Mouse (Mus musculus) embryonic facial prominence, embryonic 13.5 days (tissue): Measurements from ENCODE around the gene Ccdc88b. TPM values are rescaled to one million over a fixed set of nuclear protein-coding genes. Genes with fewer than 3 reads are reported as not detected.

Experiments used
- ATAC-seq: fragments of 200-750 bp; cut with Nextera tagmentation; 2 replicates; pipeline ENCODE4 v1.8.0; 2017; ENCODE audit warnings: low read depth; ENCODE audit not compliant: insufficient number of reproducible peaks, insufficient read depth, low FRiP score, low TSS enrichment
- H3K27ac ChIP-seq: fragments of 300-500 bp; sonication (generic); 2 replicates; pipeline ENCODE4 v1.5.1; 2015; ENCODE audit warnings: moderate library complexity, mild to moderate bottlenecking, inconsistent platforms
- H3K27me3 ChIP-seq: fragments of 300-500 bp; sonication (generic); 2 replicates; pipeline ENCODE4 v1.6.1; 2015; ENCODE audit warnings: mild to moderate bottlenecking, inconsistent platforms
- H3K36me3 ChIP-seq: fragments of 300-500 bp; sonication (generic); 2 replicates; pipeline ENCODE4 v1.6.1; 2015; ENCODE audit warnings: mild to moderate bottlenecking, inconsistent platforms
- H3K4me1 ChIP-seq: fragments of 300-500 bp; sonication (generic); 2 replicates; pipeline ENCODE4 v1.6.1; 2015; ENCODE audit warnings: inconsistent platforms
- H3K4me2 ChIP-seq: fragments of 300-500 bp; sonication (generic); 2 replicates; pipeline ENCODE4 v1.6.1; 2015; ENCODE audit warnings: moderate library complexity, mild to moderate bottlenecking, inconsistent platforms
- H3K4me3 ChIP-seq: fragments of 300-500 bp; sonication (generic); 2 replicates; pipeline ENCODE4 v1.5.1; 2015; ENCODE audit warnings: mild to moderate bottlenecking, inconsistent platforms
- H3K9ac ChIP-seq: fragments of 300-500 bp; sonication (generic); 2 replicates; pipeline ENCODE4 v1.6.1; 2015; ENCODE audit warnings: mild to moderate bottlenecking, inconsistent platforms
- H3K9me3 ChIP-seq: fragments of 300-500 bp; sonication (generic); 2 replicates; pipeline ENCODE4 v1.6.1; 2016; ENCODE audit warnings: inconsistent platforms
- WGBS: fragments of 180-500 bp; shearing (Covaris S2); methylation state at CpG from one replicate; pipeline ENCODE4 v1.1.7; 2015; ENCODE audit warnings: mixed read lengths; 5-methylcytosine and 5-hydroxymethylcytosine counted together
- polyA plus RNA-seq: library from polyadenylated mRNA; unstranded; fragments of >200 nt; fragmentation: Nextera tagmentation; extraction: Ambion mirVana; gene quantifications from 2 replicates; pipeline ENCODE4 v1.2.1, GENCODE M21; 2015

Ccdc88b gene
- polyA plus RNA-seq, 1 experiment from 2014 or later: 0.25 TPM

DNA sequence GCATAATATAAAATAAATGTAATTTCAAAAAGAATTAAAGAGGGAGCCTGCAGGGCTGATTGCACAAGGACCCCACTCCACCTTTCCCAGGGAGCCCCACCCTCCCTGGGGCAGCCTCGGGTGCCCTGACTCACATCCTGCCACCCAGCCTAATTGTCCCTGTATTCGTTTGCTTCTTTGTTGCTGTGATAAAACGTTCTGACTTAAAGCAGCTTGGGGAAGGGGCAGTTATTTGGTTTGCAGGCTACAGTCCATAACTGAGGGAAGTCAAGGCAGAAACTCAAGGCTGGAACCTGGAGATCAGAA, 16.8 kb downstream of the Ccdc88b start:
- Histone ChIP-seq H3K9ac (0 out of 2 replicates have a peak overlapping the region, but pooled peaks have one; percentile 80), H3K4me1 (peaks cover 16% of the 10 kb centered on the region), H3K27me3 (peaks cover 75% of the 10 kb centered on the region), H3K4me3 (no peak overlapping the region), H3K36me3 (peaks cover 24% of the 10 kb centered on the region), H3K4me2 (peak overlapping the region; percentile 92), H3K27ac (no peak overlapping the region), H3K9me3 (no peaks in the 10 kb centered on the region)
- 25% methylated on average over 3 of the region's 3 CpGs for WGBS
- no peak for ATAC-seq

DNA sequence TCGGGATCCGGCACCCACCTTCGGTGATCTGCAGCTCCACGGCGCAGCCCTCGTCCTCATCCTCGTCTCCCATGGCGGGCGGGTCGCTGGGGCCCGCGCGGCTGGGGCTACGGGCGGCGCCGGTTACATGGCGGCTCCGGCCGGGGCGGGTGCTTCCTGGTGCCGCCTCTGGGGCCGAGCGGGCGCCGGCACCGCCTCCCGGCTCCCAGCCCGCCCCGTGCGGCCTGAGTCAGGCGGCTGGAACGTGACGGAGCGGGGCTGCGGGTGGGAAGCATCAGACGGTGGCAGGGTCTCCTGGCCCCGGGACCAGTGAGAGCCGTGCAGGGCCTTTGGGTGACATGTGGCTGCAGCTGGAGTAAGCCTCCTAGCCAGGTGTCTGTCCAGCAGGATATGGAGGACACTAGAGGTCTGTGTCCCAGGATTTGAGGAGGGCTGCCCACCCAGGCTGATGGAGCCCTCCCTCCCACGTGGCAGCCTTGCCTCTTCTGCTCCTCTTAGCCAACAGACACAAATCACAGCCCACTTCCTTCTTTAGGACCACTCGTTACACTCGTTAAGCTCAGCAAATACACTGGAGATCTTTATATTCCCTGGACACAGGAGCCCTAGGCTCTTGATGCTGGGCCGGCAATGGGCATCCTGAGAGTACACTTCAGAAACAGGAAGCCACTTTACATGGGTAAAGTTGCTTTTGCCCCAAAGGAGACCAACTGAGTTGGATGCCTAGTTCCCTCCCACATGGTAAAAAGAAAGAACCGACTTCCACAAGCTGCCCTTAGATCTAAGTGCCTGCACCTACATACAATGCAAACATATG, 17.3 kb downstream of the Ccdc88b start, which contains the start of gene Rps6ka4:
Rps6ka4 (minus strand) TSS at position 162 of the 817 bp plus-strand sequence.
- 1% methylated on average over 44 of the region's 44 CpGs for WGBS
- H3K27me3 ChIP-seq: peaks cover 76% of the 10 kb centered on the region
- peaks cover 24% of the 10 kb centered on the region for H3K36me3 ChIP-seq
- peak within 1 kb of the TSS; percentile 92 for H3K4me2 ChIP-seq
- H3K9ac ChIP-seq: peak within 1 kb of the TSS; percentile 80
- no peaks in the 10 kb centered on the region for H3K9me3 ChIP-seq
- peak within 1 kb of the TSS; percentile 55 for H3K27ac ChIP-seq
- peak within 1 kb of the TSS; percentile 75 for H3K4me3 ChIP-seq
- ATAC-seq: peak; percentile 66
- peaks cover 16% of the 10 kb centered on the region for H3K4me1 ChIP-seq

DNA sequence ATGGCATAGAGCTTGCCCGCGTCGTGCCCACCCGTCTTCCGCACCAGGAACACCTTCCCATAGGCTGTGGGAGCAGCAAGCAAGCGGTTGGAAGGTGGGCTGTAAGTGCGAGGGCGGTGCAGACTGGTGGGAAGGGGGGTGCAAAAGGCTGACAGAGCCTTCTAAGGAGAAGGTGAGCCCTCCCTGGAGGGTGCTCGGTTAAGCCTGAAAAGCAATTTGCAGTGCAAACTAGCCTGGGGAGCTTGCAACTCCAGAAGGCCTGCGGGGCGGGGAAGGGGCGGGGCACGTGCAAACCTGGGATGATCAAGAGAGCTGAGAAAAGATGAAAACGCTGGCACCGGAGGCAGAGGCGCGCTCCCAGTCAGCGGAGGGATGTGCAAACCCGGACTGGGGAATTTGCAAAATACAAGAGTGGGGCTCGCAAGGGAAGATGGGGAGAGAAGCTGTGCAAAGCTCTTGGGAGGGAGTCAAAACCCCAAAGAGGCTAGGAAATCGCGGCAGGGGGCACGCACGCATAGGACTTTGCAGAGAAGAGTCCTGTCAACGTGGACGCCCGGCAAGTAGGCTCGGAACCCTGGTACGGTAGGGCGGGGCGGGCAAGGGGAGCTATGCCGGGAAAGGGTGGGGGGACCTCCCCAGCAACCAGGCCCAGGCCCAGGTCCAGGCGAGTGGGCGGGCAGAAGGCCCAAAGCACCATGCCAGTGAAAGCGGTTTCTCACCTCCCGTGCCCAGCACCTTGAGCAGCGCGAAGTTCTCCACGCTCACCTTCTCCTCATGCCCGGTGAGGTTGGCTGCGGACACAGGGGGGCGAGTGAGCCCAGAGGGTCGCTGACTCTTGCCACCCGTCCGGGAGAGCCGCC, 18.2 kb downstream of the Ccdc88b start:
- peak overlapping the region; percentile 92 for H3K4me2 ChIP-seq
- 0 out of 2 replicates have a peak, but pooled peaks have one; percentile 21 for ATAC-seq
- H3K4me1 ChIP-seq: peaks cover 16% of the 10 kb centered on the region
- peaks cover 68% of the 10 kb centered on the region for H3K27me3 ChIP-seq
- no peaks in the 10 kb centered on the region for H3K9me3 ChIP-seq
- H3K9ac ChIP-seq: peak overlapping the region; percentile 80
- 1% methylated on average over 46 of the region's 46 CpGs for WGBS
- H3K4me3 ChIP-seq: peak overlapping the region; percentile 75
- H3K36me3 ChIP-seq: peaks cover 31% of the 10 kb centered on the region
- H3K27ac ChIP-seq: peak overlapping the region; percentile 55

DNA sequence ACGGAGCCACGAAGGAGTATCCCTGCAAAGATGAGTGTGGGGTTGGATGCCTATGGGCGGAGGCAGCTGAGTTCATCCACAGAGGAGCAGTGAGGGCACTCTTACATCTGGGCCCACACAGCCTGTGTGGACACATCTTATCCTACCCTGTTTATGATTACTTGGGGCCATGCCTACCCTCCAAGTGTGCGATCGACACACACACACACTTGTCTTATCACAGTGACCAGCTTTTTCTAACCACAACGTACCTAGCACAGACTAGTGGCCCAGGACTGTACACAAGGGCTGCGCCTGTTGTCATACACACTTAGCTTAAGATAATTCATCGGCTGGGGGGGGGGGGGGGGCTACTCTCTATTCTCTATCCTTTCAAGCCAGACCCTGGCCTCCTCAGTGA, 25.6 kb downstream of the Ccdc88b start:
- Histone ChIP-seq H3K27me3 (peaks cover 74% of the 10 kb centered on the region), H3K4me1 (peaks cover 23% of the 10 kb centered on the region), H3K4me2 (no peak overlapping the region), H3K36me3 (peaks cover 59% of the 10 kb centered on the region), H3K27ac (no peak overlapping the region), H3K9ac (no peak overlapping the region), H3K9me3 (no peaks in the 10 kb centered on the region), H3K4me3 (no peak overlapping the region)
- WGBS: 81% methylated on average over 8 of the region's 8 CpGs
- ATAC-seq: no peak

DNA sequence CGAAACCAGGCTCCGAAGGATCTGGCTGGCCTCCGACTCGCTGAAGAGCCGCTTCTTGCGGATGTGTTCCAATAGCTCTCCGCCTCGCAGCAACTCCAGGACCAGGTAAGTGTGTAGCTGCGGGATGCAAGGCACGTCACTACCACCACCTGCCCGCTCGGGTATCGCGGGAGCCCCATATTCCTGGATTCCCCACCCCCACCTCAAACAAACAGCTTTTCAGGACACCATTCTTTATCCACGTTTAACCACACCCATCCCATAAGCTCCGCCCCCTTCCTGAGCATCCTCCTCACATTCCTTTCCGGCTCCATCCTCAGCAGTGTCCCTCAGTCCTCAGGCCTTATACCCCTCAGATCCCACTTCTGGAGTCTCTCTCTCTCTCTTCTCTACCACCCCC, 26.7 kb downstream of the Ccdc88b start:
- Histone ChIP-seq H3K4me1 (peaks cover 23% of the 10 kb centered on the region), H3K36me3 (peaks cover 49% of the 10 kb centered on the region), H3K4me2 (peak overlapping the region; percentile 58), H3K4me3 (peak overlapping the region; percentile 32), H3K27ac (no peak overlapping the region), H3K27me3 (peaks cover 64% of the 10 kb centered on the region), H3K9ac (0 out of 2 replicates have a peak overlapping the region, but pooled peaks have one; percentile 44), H3K9me3 (no peaks in the 10 kb centered on the region)
- ATAC-seq: no peak
- WGBS: 5% methylated on average over 17 of the region's 17 CpGs

DNA sequence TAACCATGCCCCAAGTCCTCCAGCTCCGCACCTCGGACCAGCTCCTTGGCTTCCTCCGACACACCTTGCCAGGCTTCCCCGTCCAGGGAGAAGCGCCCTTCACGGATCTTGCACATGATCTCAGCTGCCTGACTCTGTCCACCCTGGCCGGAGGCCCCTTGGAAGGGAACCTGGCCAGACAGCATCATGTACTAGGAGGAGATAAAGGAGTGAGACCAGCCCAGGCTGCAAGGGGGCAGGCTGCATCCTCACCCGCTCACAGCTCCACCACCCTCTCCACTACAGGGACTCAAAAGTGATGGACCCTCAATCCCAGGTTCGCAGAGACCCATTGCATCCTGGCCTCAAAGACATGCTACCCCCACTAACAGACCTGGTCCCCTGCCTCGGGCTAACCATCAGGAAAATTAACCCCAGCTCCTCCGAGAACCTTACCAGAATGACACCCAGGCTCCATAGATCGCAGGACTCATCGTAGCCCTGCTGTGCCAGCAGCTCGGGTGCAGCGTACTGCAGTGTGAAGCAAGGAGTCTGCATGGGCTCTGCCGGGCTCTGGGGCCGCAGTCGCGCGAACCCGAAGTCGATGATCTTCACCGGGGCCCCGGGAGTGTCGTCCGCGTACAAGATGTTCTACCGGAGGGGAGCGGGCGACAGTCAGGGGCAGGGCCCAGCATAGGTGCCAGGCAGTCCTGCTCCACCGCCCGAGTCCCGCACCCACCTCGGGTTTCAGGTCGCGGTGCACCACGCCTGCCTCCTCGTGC, 27.3 kb downstream of the Ccdc88b start:
- WGBS: 5% methylated on average over 38 of the region's 38 CpGs
- peaks cover 49% of the 10 kb centered on the region for H3K36me3 ChIP-seq
- peaks cover 58% of the 10 kb centered on the region for H3K27me3 ChIP-seq

DNA sequence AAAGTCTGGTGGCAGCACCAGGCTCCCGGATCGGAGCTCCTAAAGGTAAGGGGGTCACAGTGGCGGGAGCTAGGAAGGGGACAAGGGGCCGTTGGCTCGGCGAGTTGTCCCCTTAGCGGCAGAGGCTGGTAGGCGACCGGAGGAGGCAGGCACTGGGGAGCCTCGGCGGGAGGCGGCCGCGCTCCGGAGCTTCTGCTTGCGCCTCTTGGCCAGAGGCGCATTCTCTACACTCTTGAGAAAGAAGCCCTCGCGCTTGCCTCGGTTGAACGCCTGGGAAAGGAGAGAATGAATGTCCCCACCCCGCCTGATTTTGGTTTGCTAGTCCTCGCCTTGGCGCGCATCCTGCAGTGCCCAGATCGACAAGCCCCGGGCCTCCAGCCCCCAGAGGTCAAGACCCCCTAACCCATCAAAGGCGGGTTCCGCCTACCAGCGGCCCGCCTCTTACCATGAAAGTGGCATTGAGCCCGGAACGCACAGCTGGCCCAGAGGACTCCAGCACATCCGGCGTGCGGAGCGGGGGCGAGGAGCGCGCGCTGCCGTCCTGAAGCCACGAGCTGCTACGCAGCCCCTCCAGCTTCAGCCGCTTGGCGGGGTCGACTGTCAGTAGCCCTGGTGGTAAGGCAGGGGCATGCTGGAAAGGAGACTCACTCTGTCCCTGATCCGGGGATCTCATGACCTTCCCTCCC, 28.0 kb downstream of the Ccdc88b start:
- Histone ChIP-seq H3K27me3 (peaks cover 58% of the 10 kb centered on the region), H3K4me2 (peak overlapping the region; percentile 58), H3K4me3 (peak overlapping the region; percentile 32), H3K27ac (no peak overlapping the region), H3K9me3 (no peaks in the 10 kb centered on the region), H3K9ac (peak overlapping the region; percentile 51; the same call in 1 of the 2 replicates), H3K36me3 (peaks cover 44% of the 10 kb centered on the region), H3K4me1 (peaks cover 23% of the 10 kb centered on the region)
- 4% methylated on average over 48 of the region's 48 CpGs for WGBS
- ATAC-seq: no peak

More for the DNA sequence above, 27.3 kb downstream of the Ccdc88b start:
- H3K27ac ChIP-seq: no peak overlapping the region
- H3K4me1 ChIP-seq: peaks cover 23% of the 10 kb centered on the region
- no peaks in the 10 kb centered on the region for H3K9me3 ChIP-seq
- peak overlapping the region; percentile 51; the same call in 1 of the 2 replicates for H3K9ac ChIP-seq
- peak overlapping the region; percentile 58 for H3K4me2 ChIP-seq
- no peak for ATAC-seq
- peak overlapping the region; percentile 32 for H3K4me3 ChIP-seq

DNA sequence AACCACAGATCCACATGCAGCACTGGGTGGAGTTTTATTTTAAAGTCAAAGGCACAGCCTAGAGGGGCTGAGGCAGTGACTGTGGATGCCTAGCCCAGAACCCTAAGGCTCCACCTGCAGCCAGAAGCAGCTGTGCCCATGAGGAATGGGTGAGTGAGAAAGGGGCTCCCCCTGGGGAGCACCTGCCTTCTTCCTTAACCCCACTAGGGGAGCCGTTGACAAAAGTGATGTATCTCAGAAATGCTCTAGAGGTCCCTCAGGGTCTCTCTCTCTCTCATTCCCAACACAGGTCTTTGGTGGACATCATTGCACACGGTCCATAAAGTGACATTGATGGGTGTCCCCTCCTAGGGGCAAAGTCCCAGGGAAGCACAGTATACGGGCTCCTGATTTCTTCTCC, 28.9 kb downstream of the Ccdc88b start:
- no peaks in the 10 kb centered on the region for H3K9me3 ChIP-seq
- H3K36me3 ChIP-seq: peaks cover 34% of the 10 kb centered on the region
- no peak overlapping the region for H3K4me2 ChIP-seq
- no peak overlapping the region for H3K9ac ChIP-seq
- ATAC-seq: no peak
- no peak overlapping the region for H3K27ac ChIP-seq
- WGBS: 18% methylated on average over 3 of the region's 3 CpGs
- H3K27me3 ChIP-seq: peaks cover 58% of the 10 kb centered on the region
- no peak overlapping the region for H3K4me3 ChIP-seq
- H3K4me1 ChIP-seq: peaks cover 23% of the 10 kb centered on the region

DNA sequence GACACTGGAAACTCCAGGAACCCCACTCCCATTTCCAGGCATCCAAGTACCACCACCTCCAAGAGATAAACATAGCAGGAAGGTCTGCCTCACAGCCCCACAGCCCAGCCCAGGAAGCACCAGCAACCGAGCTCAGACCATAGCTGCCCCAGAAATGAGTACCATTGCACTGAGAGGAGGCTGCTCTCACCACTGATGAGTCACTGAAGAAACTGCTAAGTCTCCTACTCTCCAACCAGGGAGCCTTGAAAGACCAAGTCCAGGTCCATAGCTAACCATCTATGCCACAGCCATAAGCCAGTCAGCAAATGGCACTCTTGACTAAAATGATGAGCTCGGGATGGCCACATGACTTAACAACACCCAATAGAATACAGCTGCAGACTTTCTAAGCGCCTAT, 31.4 kb downstream of the Ccdc88b start:
- Histone ChIP-seq H3K4me3 (no peak overlapping the region), H3K4me2 (no peak overlapping the region), H3K4me1 (peaks cover 23% of the 10 kb centered on the region), H3K36me3 (peaks cover 11% of the 10 kb centered on the region), H3K27me3 (peaks cover 39% of the 10 kb centered on the region), H3K9ac (no peak overlapping the region), H3K27ac (no peak overlapping the region), H3K9me3 (no peaks in the 10 kb centered on the region)
- WGBS: 70% methylated on average over 3 of the region's 3 CpGs
- ATAC-seq: no peak

DNA sequence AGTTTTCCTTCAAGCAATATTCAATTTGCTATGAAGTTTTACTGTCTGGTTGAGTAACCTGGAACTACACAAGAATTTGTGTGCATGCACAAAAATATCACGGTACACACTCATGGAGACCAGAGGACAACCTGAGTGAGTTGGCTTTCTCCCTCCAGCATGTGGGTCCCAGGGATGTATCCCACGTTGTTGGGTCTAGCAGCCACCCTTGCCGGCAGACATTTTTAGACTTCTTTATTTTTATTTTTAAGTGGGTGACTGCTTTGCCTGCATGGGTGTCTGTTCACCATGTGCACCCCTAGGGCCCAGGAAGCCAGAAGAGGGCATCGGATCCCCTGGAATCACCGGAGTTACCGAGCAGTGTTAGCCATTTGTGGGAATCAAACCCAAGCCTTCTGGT, 32.6 kb downstream of the Ccdc88b start:
- Histone ChIP-seq H3K4me2 (no peak overlapping the region), H3K36me3 (peaks cover 6% of the 10 kb centered on the region; the same call in 1 of the 2 replicates), H3K9me3 (no peaks in the 10 kb centered on the region), H3K9ac (no peak overlapping the region), H3K4me3 (no peak overlapping the region), H3K27ac (no peak overlapping the region), H3K27me3 (peaks cover 26% of the 10 kb centered on the region), H3K4me1 (peaks cover 11% of the 10 kb centered on the region)
- 87% methylated on average over 6 of the region's 6 CpGs for WGBS
- no peak for ATAC-seq
